Mouse (Mus musculus) cortical plate, adult 2 months (tissue): ENCODE data around the gene Tsc22d3. TPM values are rescaled to one million over a fixed set of nuclear protein-coding genes. Genes with fewer than 3 reads are reported as not detected.
"Not testable (repeated sequence)": the region's sequence is repeated elsewhere in the genome, so short reads cannot be mapped to it uniquely, and the experiment has no call there.

Experiments used
- H3K27ac ChIP-seq: fragments of 200-500 bp; 2 replicates; pipeline ENCODE4 v1.5.1; 2012; ENCODE audit warnings: low read length, control low read depth, inconsistent platforms; ENCODE audit not compliant: insufficient read depth
- H3K4me1 ChIP-seq: fragments of 200-500 bp; 2 replicates; pipeline ENCODE4 v1.6.1; 2011; ENCODE audit warnings: low read length; ENCODE audit not compliant: control insufficient read depth, insufficient read depth
- H3K4me3 ChIP-seq: fragments of 200-500 bp; 2 replicates; pipeline ENCODE4 v1.5.1; 2011; ENCODE audit warnings: mild to moderate bottlenecking, low read length, control low read depth; ENCODE audit not compliant: insufficient read depth
- CTCF ChIP-seq: fragments of 200-500 bp; IDR thresholded peaks from 2 replicates; pipeline ENCODE4 v1.5.1; 2011; ENCODE audit warnings: mild to moderate bottlenecking, control low read depth, low read length; ENCODE audit not compliant: insufficient read depth; ENCODE audit errors: extremely low read depth
- POLR2A ChIP-seq: fragments of 200-500 bp; IDR thresholded peaks from 2 replicates; pipeline ENCODE4 v1.6.1; 2011; ENCODE audit warnings: mild to moderate bottlenecking, low read length, control low read depth; ENCODE audit not compliant: insufficient read depth; ENCODE audit errors: extremely low read depth
- polyA plus RNA-seq: library from polyadenylated mRNA; depleted of rRNA; stranded (reverse); fragments of >200 nt; gene quantifications from 2 replicates; pipeline ENCODE4 v1.2.3, GENCODE M21; 2012

Tsc22d3 gene
- polyA plus RNA-seq, 1 experiment = 119 TPM

DNA sequence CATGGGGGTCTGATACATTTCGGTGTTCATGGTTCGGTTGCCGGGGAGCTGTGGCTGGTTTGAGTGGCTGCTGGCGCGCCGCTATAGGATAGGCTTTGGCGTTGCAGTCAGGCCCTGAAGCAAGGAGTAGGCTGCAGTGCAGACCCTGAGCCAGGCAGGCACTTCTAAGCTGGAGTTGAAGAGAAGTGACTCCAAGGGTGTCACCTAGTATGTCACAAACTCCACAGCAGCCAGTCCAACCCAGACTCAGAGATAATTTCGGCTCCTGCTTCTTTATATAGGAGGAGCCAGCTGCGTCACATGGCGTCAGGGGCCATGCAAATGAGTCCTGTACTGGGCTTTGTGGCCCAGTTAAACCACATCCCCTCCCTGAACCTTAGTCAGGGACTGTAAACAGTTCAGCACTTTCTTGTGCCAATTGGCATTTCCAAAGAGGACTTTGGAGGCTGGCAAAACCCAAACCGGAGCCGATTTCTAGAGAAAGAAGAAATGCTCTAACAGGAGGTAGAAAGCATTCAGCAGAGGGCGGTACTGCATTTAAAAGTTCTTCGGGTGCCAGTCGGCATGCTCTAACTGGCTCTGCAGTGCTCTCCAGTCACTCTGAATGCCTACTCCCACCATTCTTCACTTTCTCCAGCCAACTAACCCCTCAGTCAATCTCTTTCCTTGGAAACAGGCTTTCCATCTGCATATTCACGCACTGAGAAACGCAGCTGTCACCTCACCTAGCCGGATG, 57.4 kb downstream of the Tsc22d3 start:
- peak overlapping the region; percentile 81 for H3K4me3 ChIP-seq
- peak overlapping the region; percentile 97 for H3K27ac ChIP-seq
- TF ChIP-seq POLR2A (peak; percentile 96), CTCF (no peak)
- no peaks in the 10 kb centered on the region for H3K4me1 ChIP-seq

DNA sequence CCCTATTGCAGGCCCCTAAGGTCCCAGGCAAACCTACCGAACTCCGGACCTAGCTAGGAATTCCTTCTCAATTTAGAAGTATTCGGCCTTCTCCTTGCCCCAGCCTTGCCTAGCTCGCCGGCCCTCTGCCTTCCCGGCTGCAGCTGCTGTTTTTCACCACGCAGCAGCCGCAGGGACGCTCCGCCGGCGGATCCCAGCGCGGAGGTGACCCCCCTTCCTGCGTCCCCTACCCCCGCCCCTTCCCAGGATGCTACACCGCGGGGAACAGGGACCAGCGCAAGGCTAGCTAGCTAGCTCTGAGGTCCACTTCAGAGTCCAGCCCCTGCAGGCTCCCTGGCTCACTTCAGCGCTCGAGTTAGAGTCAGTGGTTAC, 58.0 kb downstream of the Tsc22d3 start:
- peak overlapping the region; percentile 81 for H3K4me3 ChIP-seq
- TF ChIP-seq CTCF = no peak
- 0 out of 2 replicates have a peak, but pooled peaks have one; percentile 22 for TF ChIP-seq POLR2A
- peak overlapping the region; percentile 97 for H3K27ac ChIP-seq
- no peaks in the 10 kb centered on the region for H3K4me1 ChIP-seq

DNA sequence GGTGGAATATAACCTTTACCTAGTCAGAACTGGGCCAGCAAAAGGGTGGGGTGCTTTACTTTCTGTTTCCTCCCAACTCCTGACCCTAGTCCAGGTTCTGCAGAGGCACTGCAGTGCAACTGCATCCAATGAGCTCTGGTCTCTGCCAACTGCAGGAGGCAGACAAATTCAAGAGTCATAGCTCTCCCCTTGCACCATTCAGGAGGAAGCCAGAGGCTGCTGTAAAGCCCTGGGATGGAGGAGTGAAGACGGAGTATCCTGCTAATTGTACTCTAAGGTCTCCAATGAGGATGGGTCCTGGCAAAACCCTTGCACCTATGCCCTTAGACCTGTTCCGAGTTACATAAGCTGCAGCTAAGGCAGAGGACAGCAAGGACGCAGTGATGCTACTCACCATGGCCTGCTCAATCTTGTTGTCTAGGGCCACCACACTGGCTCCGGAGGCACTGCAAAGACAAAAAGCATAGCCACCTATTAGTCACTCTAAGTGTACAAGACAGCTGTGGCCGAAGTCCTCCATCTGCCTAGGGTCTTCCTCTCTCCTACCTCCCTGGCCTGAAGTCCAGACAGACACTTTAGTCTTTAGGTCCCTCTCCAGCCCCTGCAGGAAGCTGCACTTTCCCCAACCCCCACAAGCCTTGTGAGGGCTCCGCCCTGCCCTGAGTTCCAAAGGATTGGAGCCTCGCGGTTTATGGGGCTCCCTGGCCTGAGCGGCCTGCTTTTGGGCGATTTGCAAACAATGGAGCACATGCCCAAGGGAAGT, 58.6 kb downstream of the Tsc22d3 start:
- H3K4me3 ChIP-seq = peak overlapping the region; percentile 81
- H3K4me1 ChIP-seq = no peaks in the 10 kb centered on the region
- TF ChIP-seq CTCF = no peak
- TF ChIP-seq POLR2A = peak; percentile 24; the same call in 1 of the 2 replicates
- peak overlapping the region; percentile 97 for H3K27ac ChIP-seq

DNA sequence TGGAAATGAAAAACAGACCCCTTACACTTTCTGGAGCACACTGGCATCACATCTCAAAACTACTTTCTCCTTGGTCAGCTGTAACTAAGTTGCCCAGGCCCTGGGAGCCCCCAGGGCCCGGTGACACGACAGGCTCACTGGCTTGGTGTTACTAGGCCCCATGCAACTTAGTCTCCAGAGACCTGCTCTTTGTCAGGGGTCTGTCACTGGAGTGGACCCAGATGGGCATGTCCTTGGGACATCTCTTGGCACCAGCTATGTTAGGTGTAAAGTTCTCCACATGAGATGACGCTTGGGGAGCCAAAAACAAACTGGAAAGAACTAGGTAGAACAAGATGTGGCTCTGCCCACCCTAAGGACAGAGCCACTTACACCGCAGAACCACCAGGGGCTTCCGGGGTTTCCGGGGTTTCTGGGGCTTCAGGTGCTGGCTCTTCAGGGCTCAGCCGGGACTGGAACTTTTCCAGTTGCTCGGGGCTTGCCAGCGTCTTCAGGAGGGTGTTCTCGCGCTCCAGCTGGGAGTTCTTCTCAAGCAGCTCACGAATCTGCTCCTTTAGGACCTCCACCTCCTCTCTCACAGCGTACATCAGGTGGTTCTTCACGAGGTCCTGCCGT, 59.9 kb downstream of the Tsc22d3 start:
- no peak for TF ChIP-seq POLR2A
- no peak for TF ChIP-seq CTCF
- H3K4me1 ChIP-seq = no peaks in the 10 kb centered on the region
- peak overlapping the region; percentile 81 for H3K4me3 ChIP-seq
- no peak overlapping the region for H3K27ac ChIP-seq

DNA sequence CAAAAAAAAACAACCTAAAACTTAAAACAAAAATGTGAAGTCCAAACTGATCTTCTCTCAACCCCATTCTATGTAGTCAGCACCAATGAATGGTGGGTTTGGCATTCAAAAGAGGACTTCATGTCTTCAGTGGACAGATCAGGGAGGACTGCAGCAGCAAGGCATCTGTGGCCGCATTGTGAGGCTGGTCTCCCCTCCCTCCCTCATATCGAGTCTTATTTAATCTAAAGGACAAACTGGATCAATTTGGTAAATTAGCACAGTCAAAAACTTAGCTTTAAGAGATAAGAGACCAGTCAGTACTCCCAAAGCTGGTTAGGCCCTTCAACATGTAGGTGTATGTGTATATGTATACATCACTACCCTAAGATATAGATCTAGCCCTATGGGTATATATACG, 60.6 kb downstream of the Tsc22d3 start:
- not testable (repeated sequence) for H3K4me3 ChIP-seq, H3K27ac ChIP-seq, H3K4me1 ChIP-seq

DNA sequence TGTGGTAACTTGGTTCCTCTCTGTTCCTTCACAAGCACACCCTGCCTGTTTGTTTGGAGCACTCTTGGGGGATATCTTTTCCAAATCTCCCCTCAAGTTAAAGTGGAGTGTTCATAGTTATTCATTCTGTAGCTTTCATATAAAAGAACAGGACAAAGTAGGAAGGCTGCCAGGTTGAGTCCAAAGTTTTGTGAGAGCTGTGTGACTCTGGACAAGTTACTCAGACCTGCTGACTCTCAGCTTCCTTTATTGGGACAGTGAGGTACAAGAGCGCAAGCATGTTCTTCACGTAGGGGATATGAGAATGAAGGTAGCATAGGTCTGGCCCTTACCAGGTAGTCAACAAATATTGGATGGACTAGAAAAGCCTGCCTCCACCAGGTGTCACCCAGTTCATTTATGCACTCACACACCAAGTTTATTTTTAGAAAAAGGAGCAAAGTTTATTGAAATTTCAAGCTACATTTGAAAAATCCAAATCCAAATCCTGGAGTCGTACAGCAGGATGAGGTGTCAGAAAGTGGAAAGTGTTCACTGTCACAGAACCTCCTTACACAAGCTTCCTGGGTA, 61.3 kb downstream of the Tsc22d3 start:
- H3K27ac ChIP-seq = no peak overlapping the region
- no peaks in the 10 kb centered on the region for H3K4me1 ChIP-seq
- TF ChIP-seq CTCF (no peak), POLR2A (no peak)
- no peak overlapping the region for H3K4me3 ChIP-seq

DNA sequence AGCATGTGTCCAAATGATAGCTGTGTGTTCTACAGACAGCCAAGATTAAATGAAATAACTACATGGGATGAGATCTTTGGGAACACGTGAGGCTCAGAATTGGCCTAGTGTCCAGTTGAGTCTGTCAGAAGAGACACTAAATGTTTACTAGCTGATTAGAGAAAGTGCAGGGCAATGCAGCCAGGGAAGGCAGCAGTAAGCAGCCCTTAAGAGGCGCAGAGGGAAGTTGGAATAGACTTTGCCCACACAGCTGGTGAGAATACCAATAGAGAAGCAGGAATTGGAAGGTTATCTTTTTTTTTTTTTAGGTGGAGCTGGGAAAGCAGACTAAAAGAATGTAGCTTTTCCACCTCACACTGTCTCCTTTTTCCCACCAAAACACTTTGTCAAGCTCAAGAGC, 61.8 kb downstream of the Tsc22d3 start:
- Histone ChIP-seq H3K27ac (no peak overlapping the region; the same call in 1 of the 2 replicates), H3K4me3 (no peak overlapping the region), H3K4me1 (no peaks in the 10 kb centered on the region)
- no peak for TF ChIP-seq POLR2A
- no peak for TF ChIP-seq CTCF

DNA sequence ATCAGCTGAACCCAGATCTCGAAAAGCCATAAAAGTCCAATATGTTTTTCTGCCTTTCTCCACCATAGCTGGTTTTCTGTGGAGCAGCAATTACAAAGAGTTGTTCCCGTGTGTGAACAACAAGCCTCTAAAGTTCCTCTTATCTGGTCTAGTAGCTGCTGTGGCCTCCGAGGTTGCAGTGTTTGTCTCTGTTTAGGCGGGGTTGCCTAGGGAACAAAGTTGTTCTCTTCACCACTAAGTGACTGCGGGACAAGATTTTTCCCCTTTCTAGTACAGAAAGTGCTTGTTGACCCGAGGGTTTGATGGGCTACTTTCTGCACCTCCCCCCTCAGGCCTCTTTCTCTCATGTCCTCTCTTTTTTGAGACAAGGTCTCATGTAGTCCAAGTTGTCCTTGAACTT, 62.8 kb downstream of the Tsc22d3 start:
- Histone ChIP-seq H3K4me1 (no peaks in the 10 kb centered on the region), H3K4me3 (no peak overlapping the region), H3K27ac (no peak overlapping the region)
- TF ChIP-seq POLR2A = no peak
- TF ChIP-seq CTCF = no peak

DNA sequence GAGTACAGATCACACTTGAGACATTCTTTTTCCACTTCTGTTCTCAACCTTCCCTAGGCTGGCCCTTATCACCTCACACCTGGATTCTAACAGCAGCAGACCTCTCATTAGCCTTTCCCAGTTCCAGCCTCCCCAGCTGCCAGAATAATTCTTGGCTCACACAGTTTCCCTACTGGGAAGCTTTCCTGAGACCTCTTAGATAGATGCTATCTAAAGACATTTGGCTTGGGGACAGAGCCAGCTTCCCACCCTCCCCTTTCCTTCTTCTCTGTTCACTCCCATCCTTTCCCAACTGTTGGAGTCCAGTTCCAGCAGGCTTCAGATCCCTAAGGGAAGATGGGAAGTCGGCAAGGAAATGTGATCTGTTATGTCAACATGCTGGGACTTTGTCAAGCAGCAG, 65.0 kb downstream of the Tsc22d3 start:
- TF ChIP-seq CTCF (no peak), POLR2A (no peak)
- H3K4me1 ChIP-seq = no peaks in the 10 kb centered on the region
- H3K4me3 ChIP-seq = no peak overlapping the region
- H3K27ac ChIP-seq = no peak overlapping the region

DNA sequence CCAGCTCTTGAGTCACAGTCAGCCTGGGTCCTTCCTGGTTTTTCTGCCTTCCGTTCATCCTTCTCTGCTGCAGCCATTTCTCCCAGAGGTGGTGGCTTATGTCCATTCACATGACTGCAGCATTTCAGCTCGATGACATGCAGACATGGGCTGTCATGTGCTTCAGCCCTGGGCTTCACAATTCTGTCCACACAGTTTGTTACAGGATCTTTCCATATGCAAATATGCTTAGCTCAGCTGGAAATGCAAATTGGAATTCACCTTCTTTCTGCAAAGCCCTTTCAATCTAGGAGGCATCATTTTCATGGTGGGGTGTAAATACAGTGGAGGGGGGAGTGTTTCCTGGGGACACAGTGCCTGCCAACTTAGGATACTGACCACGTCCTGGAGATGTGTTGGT, 66.2 kb downstream of the Tsc22d3 start:
- Histone ChIP-seq H3K27ac (no peak overlapping the region), H3K4me1 (no peaks in the 10 kb centered on the region), H3K4me3 (no peak overlapping the region)
- TF ChIP-seq POLR2A (no peak), CTCF (no peak)

DNA sequence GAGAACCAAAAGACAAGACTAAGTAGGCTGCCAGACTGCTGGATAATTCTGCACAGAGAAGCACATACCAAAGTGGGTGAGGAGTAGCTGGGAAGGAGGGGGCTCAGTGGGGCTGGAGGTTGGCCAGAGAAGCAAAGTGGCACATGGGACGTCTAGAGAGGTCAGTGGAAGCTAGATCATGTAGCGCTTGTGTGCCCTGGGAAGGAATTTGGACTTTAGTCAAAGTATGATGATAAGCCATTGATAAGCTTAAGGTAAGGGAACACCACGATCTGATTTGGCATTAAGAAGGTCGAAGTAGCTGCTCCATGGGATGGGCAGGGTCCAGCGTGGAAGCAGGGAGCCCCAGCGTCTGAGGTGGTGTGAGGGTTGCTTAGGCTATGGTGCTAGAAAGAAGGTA, 68.1 kb downstream of the Tsc22d3 start:
- Histone ChIP-seq H3K4me1 (no peaks in the 10 kb centered on the region), H3K27ac (no peak overlapping the region), H3K4me3 (no peak overlapping the region)
- TF ChIP-seq POLR2A (no peak), CTCF (no peak)
